Mouse (Mus musculus): ENCODE results near the gene Hspa13. TPM values are rescaled to one million over a fixed set of nuclear protein-coding genes. Genes with fewer than 3 reads are reported as not detected.
A peak's percentile ranks its signal among the peaks of the same experiment; 100 is the strongest.

The Hspa13 gene
- polyA plus RNA-seq, 1 experiment, result 14.9 TPM

DNA sequence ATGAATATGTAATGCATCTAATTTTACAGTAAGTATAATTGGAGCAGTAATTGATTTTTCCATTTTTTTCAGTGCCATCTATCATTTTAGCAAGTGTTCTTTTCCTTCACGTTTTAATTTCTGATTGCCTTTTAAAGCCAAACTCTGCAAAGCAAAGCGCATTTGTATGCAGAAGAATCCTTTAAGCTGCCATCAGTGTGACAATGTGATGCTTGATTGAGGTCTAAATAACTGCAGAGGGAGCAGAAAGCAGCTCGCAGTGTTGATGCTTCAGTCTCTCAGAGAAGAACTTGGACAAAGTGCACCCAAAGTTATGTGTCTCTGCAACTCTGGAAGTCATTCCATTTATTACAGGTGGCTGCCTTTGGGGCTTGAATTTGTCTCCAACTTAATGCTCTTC is 22.9 kb downstream of the Hspa13 start:
- no peak for DNase-seq
- TF ChIP-seq CTCF (IDR thresholded peaks at IDR 0.05; ENCODE audit: borderline replicate concordance, insufficient read depth, low read depth, low read length) (no peak), POLR2A (IDR thresholded peaks at IDR 0.05; ENCODE audit: borderline replicate concordance, insufficient read depth, low read length) (no peak)
- H3K27ac ChIP-seq (ENCODE audit: insufficient read depth, low read length), result no peak overlapping the region
- H3K4me3 ChIP-seq (replicated peaks; ENCODE audit: insufficient read depth, low read depth, low read length), result no peak overlapping the region
- H3K4me1 ChIP-seq (ENCODE audit: control insufficient read depth, insufficient read depth, low read length), result no peaks in the 10 kb centered on the region
- 69% methylated on average over 3 of the region's 3 CpGs for WGBS
- H3K27me3 ChIP-seq (ENCODE audit: control insufficient read depth, insufficient read depth, low read length), result no peaks in the 10 kb centered on the region

DNA sequence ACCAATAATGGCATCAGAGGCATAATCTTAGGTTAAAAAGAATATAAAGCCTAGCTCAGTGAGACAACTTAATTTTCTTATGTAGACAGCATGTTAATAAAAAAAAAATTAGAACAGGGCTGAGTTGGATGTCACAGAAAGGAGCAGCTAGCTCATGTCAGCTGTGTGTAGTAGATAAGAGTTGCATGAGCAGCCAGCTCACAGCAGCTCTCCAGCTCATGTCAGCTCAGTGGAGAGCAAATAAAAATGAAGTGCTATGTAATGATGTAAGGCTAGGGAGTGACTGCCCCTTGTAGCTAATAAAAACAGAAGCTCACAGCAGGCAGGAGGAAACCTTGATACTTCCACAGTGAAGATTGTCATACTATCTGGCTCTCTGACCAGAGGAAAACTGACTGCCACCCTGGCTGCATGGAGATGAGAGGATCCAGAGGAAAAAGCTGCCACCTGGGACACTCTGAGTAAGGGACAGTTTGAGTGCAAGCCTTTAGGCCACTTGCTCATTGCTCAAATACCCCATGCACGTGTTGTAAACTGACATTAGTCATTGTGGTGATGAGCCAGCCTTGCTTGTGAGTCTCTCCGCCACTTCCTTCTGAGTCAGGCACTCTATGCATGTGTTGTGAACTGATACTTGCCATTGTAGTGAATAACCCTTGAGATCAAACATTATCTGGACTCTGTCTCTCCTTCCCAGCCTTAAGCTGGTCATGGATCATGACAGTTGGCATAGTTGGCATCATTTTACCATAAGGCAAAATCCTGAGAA is 49.3 kb downstream of the Hspa13 start:
- Histone ChIP-seq H3K4me1 (ENCODE audit: control insufficient read depth, insufficient read depth, low read length) (no peaks in the 10 kb centered on the region), H3K27me3 (ENCODE audit: control insufficient read depth, insufficient read depth, low read length) (no peaks in the 10 kb centered on the region), H3K27ac (ENCODE audit: insufficient read depth, low read length) (no peak overlapping the region), H3K4me3 (replicated peaks; ENCODE audit: insufficient read depth, low read depth, low read length) (no peak overlapping the region)
- no peak for DNase-seq
- TF ChIP-seq POLR2A (IDR thresholded peaks at IDR 0.05; ENCODE audit: borderline replicate concordance, insufficient read depth, low read length), result no peak
- TF ChIP-seq CTCF (IDR thresholded peaks at IDR 0.05; ENCODE audit: borderline replicate concordance, insufficient read depth, low read depth, low read length), result no peak
- WGBS, result 59% methylated on average over 2 of the region's 2 CpGs

DNA sequence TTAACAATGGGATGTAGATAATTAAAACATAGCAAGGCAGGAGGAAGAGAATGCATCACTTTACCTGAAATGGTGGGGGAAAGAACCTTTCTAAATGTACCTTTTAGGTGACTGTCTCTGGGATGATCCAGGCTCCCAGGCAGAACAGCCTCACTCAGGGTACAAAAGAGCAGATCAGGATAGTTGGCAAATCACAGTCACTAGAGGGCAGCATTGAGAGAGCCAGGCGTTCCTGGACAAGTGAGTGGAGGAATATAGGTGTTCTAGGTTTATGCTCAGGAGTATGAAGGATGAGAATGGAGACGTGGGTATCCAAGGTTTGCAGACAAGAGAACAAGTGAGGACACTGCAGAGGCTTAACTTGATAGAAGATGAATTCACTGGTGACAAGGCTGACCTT is 70.7 kb downstream of the Hspa13 start:
- WGBS, result 6% methylated on average over 2 of the region's 2 CpGs
- peak; percentile 67 for TF ChIP-seq CTCF (IDR thresholded peaks at IDR 0.05; ENCODE audit: borderline replicate concordance, insufficient read depth, low read depth, low read length)
- TF ChIP-seq POLR2A (IDR thresholded peaks at IDR 0.05; ENCODE audit: borderline replicate concordance, insufficient read depth, low read length), result no peak
- H3K4me1 ChIP-seq (ENCODE audit: control insufficient read depth, insufficient read depth, low read length), result no peaks in the 10 kb centered on the region

More for the DNA sequence above, 70.7 kb downstream of the Hspa13 start:
- DNase-seq, result peak; percentile 27 to 39
- H3K4me3 ChIP-seq (replicated peaks; ENCODE audit: insufficient read depth, low read depth, low read length), result no peak overlapping the region
- H3K27me3 ChIP-seq (ENCODE audit: control insufficient read depth, insufficient read depth, low read length), result no peaks in the 10 kb centered on the region
- H3K27ac ChIP-seq (ENCODE audit: insufficient read depth, low read length), result no peak overlapping the region

Other genes starting within 250 kb of the Hspa13 start
- gene Lipi, start 181.0 kb downstream of the Hspa13 start, polyA plus RNA-seq (2012; rRNA removed), result not detected in 2 replicates
- gene Rbm11, start 174.3 kb downstream of the Hspa13 start, polyA plus RNA-seq (2012; rRNA removed), result 3.3 and 3.6 TPM in 2 replicates